Mouse (Mus musculus) olfactory bulb, adult 2 months (tissue): Measurements from ENCODE around the gene Prrx2.

Experiments
- CTCF ChIP-seq: fragments of 200-500 bp; IDR thresholded peaks from 2 replicates; pipeline ENCODE4 v1.5.1; 2012; ENCODE audit warnings: low read depth, mild to moderate bottlenecking, low read length, moderate library complexity; ENCODE audit not compliant: insufficient read depth
- POLR2A ChIP-seq: fragments of 200-500 bp; IDR thresholded peaks from 2 replicates; pipeline ENCODE4 v1.6.1; 2012; ENCODE audit warnings: mild to moderate bottlenecking, low read depth, low read length, moderate library complexity; ENCODE audit not compliant: insufficient read depth

DNA sequence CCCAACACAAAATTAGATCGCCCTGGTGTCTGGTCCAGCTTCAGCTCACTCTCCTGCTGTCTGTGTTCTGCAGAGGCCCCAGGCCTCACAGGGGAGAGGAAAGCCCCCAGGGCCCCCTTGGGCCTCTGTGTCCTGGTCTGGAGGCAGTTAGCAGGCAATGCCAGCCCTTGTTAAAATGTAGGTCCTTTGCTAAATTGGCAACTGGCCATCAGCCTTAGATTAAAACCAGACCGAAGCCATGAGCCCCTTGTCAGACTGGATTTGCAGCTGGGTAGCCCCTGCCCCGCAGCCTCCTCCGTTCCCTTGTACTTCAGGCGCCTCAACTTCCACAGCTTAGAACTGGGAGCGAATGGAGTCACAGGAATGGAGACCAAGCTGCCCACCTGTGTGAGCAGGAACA lies 37.9 kb downstream of the Prrx2 start:
- TF ChIP-seq POLR2A (no peak), CTCF (no peak)
